Mouse (Mus musculus) neural tube, embryonic 14.5 days (tissue): Measurements from ENCODE around the gene Man2a2. TPM values are rescaled to one million over a fixed set of nuclear protein-coding genes. Genes with fewer than 3 reads are reported as not detected.

Source experiments
- ATAC-seq: fragments of 200-750 bp; cut with Nextera tagmentation; 2 replicates; pipeline ENCODE4 v1.8.0; 2017; ENCODE audit warnings: low read depth, mild to moderate bottlenecking, moderate TSS enrichment, moderate library complexity
- H3K27ac ChIP-seq: fragments of 300-500 bp; sonication (generic); 2 replicates; pipeline ENCODE4 v1.5.1; 2014; ENCODE audit warnings: low read depth, mild to moderate bottlenecking, control low read depth, low read length, moderate library complexity, mixed read lengths
- H3K27me3 ChIP-seq: fragments of 300-500 bp; sonication (generic); 2 replicates; pipeline ENCODE4 v1.6.1; 2014; ENCODE audit warnings: low read length; ENCODE audit not compliant: control insufficient read depth, insufficient read depth
- H3K36me3 ChIP-seq: fragments of 300-500 bp; sonication (generic); 2 replicates; pipeline ENCODE4 v1.6.1; 2014; ENCODE audit warnings: low read length, mixed read lengths; ENCODE audit not compliant: control insufficient read depth, insufficient read depth
- H3K4me1 ChIP-seq: fragments of 300-500 bp; sonication (generic); 2 replicates; pipeline ENCODE4 v1.6.1; 2014; ENCODE audit warnings: low read length; ENCODE audit not compliant: control insufficient read depth, insufficient read depth
- H3K4me2 ChIP-seq: fragments of 300-500 bp; sonication (generic); 2 replicates; pipeline ENCODE4 v1.6.1; 2014; ENCODE audit warnings: mild to moderate bottlenecking, low read depth, low read length, control low read depth
- H3K4me3 ChIP-seq: fragments of 300-500 bp; sonication (generic); 2 replicates; pipeline ENCODE4 v1.5.1; 2014; ENCODE audit warnings: low read depth, low read length, control low read depth, mixed read lengths
- H3K9ac ChIP-seq: fragments of 300-500 bp; sonication (generic); replicated peaks from 2 replicates; pipeline ENCODE4 v1.6.1; 2014; ENCODE audit warnings: low read depth, mild to moderate bottlenecking, control low read depth, low read length, mixed read lengths
- H3K9me3 ChIP-seq: fragments of 300-500 bp; sonication (generic); 2 replicates; pipeline ENCODE4 v1.6.1; 2016; ENCODE audit warnings: low read length; ENCODE audit not compliant: control insufficient read depth
- WGBS: fragments of 180-500 bp; shearing (Covaris S2); extraction: QIAGEN DNeasy Blood & Tissue Kit; methylation state at CpG from one replicate; pipeline ENCODE4 v1.1.7; 2014; 5-methylcytosine and 5-hydroxymethylcytosine counted together
- polyA plus RNA-seq: library from polyadenylated mRNA; unstranded; fragments of >200 nt; fragmentation: Nextera tagmentation; extraction: Ambion mirVana; gene quantifications from 2 replicates; pipeline ENCODE4 v1.2.1, GENCODE M21; 2014

Man2a2 gene
- polyA plus RNA-seq, 1 experiment from 2014 or later, result 22.9 TPM

DNA sequence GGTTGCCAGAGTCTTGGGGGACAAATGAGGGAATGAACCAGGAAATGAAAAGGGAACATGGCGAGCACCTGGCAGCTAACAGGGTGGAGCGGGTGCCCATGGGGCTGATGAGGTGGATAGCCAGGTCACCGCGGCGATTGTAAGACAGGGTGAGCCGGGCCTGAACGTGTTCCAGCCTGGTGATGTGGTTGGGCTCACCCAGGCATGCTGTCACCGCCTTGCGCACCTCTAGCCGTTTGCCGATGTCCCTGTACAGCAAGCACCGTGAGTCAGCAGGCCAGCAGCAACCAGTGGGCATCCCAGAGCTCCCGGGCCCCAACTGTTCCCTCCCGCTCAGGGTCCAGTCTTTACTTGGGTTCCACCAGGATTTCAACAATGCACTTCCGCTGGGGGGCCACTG lies 20.9 kb upstream of the Man2a2 start:
- no peaks in the 10 kb centered on the region for H3K4me1 ChIP-seq

DNA sequence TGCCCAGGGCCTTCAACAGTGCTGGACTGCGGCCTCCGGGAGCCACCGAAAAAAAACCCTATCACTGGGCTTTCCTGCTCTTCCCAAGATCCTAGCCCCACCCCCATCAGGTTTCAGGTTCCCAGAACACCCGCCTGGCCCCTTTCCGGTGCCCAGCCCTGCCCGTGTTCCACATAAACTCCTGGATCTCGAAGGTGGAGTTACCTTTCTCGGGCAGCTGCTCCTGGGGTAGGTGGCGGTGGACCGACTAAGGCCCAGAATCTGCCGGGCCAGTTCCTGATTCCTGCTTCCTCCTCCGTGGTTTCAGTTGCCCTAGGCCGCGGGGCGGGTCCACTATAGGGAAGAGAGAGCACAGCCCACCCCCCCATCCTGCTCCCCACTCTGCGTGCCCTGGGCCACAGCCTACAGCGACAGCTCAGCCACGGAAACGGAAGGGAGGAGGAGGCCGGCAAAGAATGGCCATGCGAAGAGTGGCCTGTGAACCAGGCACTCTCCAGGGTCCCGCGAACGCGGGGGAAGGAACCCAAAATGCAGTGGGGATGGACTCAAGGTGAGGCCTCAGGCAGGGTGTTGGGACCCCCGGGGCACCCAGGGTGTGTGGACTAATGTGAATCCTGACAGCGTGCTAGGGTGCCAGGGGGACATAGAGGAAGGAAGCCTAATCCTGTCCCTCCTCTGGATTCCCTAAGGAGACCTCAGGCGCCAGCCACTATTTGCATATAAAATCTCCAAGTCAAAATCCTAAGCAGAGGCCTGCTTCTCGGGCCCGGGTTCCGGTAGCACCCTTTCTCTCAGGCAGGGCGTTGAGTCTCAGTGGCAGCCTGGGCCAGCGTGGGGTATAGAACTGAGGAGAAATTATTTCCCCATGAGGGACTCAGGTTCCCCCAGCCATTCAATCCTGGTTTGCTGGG lies 16.7 kb upstream of the Man2a2 start, which contains the start of gene Fes:
Fes (minus strand) TSS at position 314 of the 911 bp plus-strand sequence.
- H3K36me3 ChIP-seq, result peaks cover 29% of the 10 kb centered on the region
- no peak for ATAC-seq
- no peak within 1 kb of the TSS for H3K4me3 ChIP-seq
- 12% methylated on average over 33 of the region's 33 CpGs for WGBS
- peak within 1 kb of the TSS; percentile 28; the same call in 1 of the 2 replicates for H3K4me2 ChIP-seq
- H3K9me3 ChIP-seq, result no peaks in the 10 kb centered on the region
- no peaks in the 10 kb centered on the region for H3K4me1 ChIP-seq
- H3K9ac ChIP-seq, result peak within 1 kb of the TSS; percentile 35
- no peaks in the 10 kb centered on the region for H3K27me3 ChIP-seq
- H3K27ac ChIP-seq, result no peak within 1 kb of the TSS; the same call in 1 of the 2 replicates

More for the DNA sequence above, 20.9 kb upstream of the Man2a2 start:
- no peak overlapping the region for H3K4me2 ChIP-seq
- H3K9ac ChIP-seq, result no peak overlapping the region
- H3K9me3 ChIP-seq, result no peaks in the 10 kb centered on the region
- H3K27ac ChIP-seq, result no peak overlapping the region
- no peak overlapping the region for H3K4me3 ChIP-seq
- peaks cover 49% of the 10 kb centered on the region for H3K36me3 ChIP-seq
- ATAC-seq, result no peak
- 93% methylated on average over 15 of the region's 15 CpGs for WGBS
- no peaks in the 10 kb centered on the region for H3K27me3 ChIP-seq

- Histone ChIP-seq H3K4me2 (peak overlapping the region; percentile 28; the same call in 1 of the 2 replicates), H3K27me3 (no peaks in the 10 kb centered on the region), H3K9ac (peak overlapping the region; percentile 35; the same call in 1 of the 2 replicates), H3K4me1 (no peaks in the 10 kb centered on the region), H3K36me3 (peaks cover 23% of the 10 kb centered on the region), H3K27ac (no peak overlapping the region; the same call in 1 of the 2 replicates), H3K9me3 (no peaks in the 10 kb centered on the region), H3K4me3 (no peak overlapping the region)
- ATAC-seq, result no peak
- WGBS, result 27% methylated on average over 17 of the region's 17 CpGs
Measured at GRCm38 (mm10) chr7:80387033-80387632, 16.0 kb upstream of the Man2a2 start.

- Histone ChIP-seq H3K27me3 (no peaks in the 10 kb centered on the region), H3K27ac (no peak overlapping the region), H3K36me3 (peaks cover 15% of the 10 kb centered on the region; the same call in 1 of the 2 replicates), H3K4me3 (no peak overlapping the region), H3K4me1 (no peaks in the 10 kb centered on the region), H3K4me2 (no peak overlapping the region), H3K9me3 (no peaks in the 10 kb centered on the region), H3K9ac (no peak overlapping the region)
- WGBS, result 40% methylated on average over 18 of the region's 18 CpGs
- ATAC-seq, result peak; percentile 65
Measured at GRCm38 (mm10) chr7:80386235-80386930, 15.2 kb upstream of the Man2a2 start.

DNA sequence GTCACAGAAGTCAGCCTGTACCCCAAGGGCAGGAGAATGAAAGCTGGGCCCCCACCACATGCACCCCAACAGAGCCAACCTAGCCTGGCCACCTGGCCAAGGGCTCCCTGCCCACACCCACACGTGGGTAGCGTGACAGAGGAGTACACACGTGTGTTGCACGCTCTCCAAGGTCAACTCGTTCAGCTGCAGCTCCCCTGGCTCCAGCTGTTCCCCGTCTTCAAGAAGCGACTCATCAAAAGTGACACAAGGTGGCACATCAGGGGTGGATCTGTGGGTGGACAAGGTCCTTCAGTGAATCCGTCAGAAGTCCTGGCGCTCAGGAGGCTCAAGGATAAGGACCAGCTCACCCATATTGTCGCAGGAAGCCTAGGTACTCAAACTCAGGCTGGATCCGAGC lies 11.7 kb upstream of the Man2a2 start:
- no peak for ATAC-seq
- Histone ChIP-seq H3K4me2 (no peak overlapping the region), H3K27me3 (no peaks in the 10 kb centered on the region), H3K27ac (no peak overlapping the region), H3K4me1 (no peaks in the 10 kb centered on the region), H3K36me3 (no peaks in the 10 kb centered on the region), H3K9ac (no peak overlapping the region), H3K9me3 (no peaks in the 10 kb centered on the region), H3K4me3 (no peak overlapping the region)
- WGBS, result 75% methylated on average over 11 of the region's 11 CpGs

- no peak overlapping the region for H3K9ac ChIP-seq
- H3K4me1 ChIP-seq, result no peaks in the 10 kb centered on the region
- H3K4me3 ChIP-seq, result no peak overlapping the region
- no peaks in the 10 kb centered on the region for H3K36me3 ChIP-seq
- no peak overlapping the region for H3K4me2 ChIP-seq
- no peaks in the 10 kb centered on the region for H3K27me3 ChIP-seq
- 63% methylated on average over 13 of the region's 13 CpGs for WGBS
- H3K9me3 ChIP-seq, result no peaks in the 10 kb centered on the region
- no peak for ATAC-seq
- H3K27ac ChIP-seq, result no peak overlapping the region
Measured at GRCm38 (mm10) chr7:80379531-80379930, 8.4 kb upstream of the Man2a2 start.

DNA sequence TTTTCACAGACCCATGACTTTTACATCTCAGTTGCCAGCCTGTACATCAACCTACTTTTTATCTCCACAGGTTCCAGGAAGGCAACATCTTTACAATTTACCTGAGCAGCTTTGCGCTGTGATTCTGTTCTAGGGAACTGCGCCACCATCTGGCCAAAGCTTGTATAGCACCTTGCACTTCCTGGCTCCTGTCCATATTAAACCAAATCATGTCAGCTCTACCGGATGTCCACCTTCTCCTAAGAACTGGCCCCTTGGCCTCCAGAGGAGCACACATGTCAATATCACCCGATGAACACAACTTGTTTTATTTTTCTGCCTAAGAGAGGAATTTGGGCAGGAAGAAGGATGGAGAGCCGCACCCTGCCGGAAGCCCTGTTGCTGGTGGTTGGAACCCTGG lies 6.3 kb upstream of the Man2a2 start:
- Histone ChIP-seq H3K27ac (no peak overlapping the region), H3K27me3 (no peaks in the 10 kb centered on the region), H3K4me2 (no peak overlapping the region), H3K36me3 (no peaks in the 10 kb centered on the region), H3K4me3 (no peak overlapping the region), H3K4me1 (no peaks in the 10 kb centered on the region), H3K9me3 (no peaks in the 10 kb centered on the region), H3K9ac (no peak overlapping the region)
- WGBS, result 42% methylated on average over 6 of the region's 6 CpGs
- no peak for ATAC-seq

DNA sequence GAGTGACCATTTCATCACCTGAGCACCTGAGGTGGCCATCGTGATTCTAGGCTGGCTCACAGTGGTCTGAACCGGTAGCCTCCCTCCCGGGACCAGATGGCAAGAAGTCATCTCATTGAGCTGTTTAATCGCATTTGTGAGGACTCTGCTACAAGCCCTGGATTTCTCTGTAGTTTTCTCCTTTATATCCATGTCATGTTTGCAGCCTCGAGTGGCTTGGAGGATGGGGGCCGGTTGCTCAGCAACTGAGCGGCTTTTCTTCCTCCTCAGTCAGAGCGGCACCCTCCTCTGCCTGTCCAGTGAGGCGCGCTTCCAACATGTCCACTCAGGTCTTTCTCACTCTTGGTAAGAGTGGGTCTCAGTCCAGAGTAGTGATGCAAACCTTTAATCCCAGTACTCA lies 5.0 kb upstream of the Man2a2 start:
- Histone ChIP-seq H3K27ac (no peak overlapping the region), H3K4me3 (no peak overlapping the region), H3K4me1 (no peaks in the 10 kb centered on the region), H3K9ac (no peak overlapping the region), H3K36me3 (no peaks in the 10 kb centered on the region), H3K4me2 (no peak overlapping the region), H3K27me3 (no peaks in the 10 kb centered on the region), H3K9me3 (no peaks in the 10 kb centered on the region)
- ATAC-seq, result no peak
- 62% methylated on average over 10 of the region's 10 CpGs for WGBS
